Mouse (Mus musculus): ENCODE data around the gene Gm3138.
"Not testable (repeated sequence)": the region's sequence is repeated elsewhere in the genome, so short reads cannot be mapped to it uniquely, and the experiment has no call there.

Gm3138 gene

DNA sequence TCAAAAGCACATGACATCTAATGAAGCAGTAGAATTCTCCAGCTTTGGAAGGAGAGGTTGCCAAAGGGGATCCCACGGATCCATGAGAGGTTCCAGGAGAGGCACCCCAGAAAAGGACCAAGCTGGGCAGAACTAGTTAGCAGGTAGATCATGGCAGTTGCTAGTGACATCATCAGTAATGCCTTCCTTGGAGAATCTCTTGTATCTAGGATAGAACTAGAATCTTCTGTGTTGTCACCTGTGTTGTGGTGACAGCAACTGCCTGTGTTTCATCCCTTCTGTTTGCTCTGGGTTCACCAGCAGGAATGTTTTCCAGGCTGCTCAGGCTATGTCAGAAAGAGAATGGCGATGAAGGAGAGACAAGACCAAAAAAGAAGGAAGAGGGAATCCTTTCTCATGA is at the start of gene Gm3138:
Gm3138 (plus strand) TSS at position 301 of the 400 bp plus-strand sequence.
- in situ Hi-C loops (cut with MboI, MseI), result not testable (repeated sequence)

GRCm38 (mm10) chr14:4269238-4269950 is 20.0 kb downstream of the Gm3138 start:
- in situ Hi-C loops (cut with MboI, MseI), result loop anchor here (10.0 to 25.0 kb wide), 2 partner anchors 1393 to 1935 kb away; no protein-coding TSS in a partner anchor

DNA sequence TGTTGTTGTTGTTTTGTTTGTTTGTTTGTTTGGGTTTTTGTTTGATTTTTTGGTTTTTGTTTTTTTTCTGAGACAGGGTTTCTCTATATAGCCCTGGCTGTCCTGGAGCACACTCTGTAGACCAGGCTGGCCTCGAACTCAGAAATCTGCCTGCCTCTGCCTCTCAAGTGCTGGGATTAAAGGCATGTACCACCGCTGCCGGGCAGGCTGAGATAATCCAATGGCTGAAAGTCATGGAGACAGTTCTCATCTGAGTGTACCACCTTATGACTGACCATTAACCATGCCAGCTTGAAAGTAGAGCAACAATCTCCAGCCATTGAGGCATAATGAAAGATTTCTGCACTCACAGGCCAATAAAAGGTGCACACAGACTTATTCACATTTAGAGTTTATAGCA is 30.4 kb downstream of the Gm3138 start:
- in situ Hi-C loops (cut with MboI, MseI), result not testable (repeated sequence)

Measured in T-helper 2 cell (primary cell).